Mouse (Mus musculus) left cerebral cortex, adult 11 months (tissue): Measurements from ENCODE around the gene Klra2.
"Not testable (repeated sequence)": the region's sequence is repeated elsewhere in the genome, so short reads cannot be mapped to it uniquely, and the experiment has no call there.

ENCODE experiments used
- DNase-seq: peaks from one replicate; pipeline ENCODE4 v3.0.0; 2022; ENCODE audit warnings: low spot score

Gene Klra2

DNA sequence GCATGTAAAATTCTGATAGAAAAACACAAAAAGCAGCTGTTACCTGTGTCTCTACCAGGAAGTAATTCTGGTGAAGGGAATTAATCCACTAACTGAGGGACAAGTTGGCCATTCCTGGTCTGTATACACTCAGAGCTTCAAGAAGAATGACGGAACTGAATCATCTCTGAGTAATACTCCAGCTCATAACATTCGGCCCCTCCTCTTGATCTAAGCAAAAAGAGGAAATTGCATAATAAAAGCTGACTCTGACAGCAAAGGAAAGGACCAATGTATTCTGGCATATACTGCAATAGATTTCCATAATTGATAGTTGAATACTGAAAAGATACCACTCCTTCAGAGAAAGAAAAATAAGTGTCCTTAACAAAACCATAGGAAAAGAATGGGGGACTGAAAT lies at the start of gene Klra2:
Gene Klra2, minus strand, starts transcription at position 157 of the 400 bp plus-strand sequence.
- DNase-seq, result no peak

DNA sequence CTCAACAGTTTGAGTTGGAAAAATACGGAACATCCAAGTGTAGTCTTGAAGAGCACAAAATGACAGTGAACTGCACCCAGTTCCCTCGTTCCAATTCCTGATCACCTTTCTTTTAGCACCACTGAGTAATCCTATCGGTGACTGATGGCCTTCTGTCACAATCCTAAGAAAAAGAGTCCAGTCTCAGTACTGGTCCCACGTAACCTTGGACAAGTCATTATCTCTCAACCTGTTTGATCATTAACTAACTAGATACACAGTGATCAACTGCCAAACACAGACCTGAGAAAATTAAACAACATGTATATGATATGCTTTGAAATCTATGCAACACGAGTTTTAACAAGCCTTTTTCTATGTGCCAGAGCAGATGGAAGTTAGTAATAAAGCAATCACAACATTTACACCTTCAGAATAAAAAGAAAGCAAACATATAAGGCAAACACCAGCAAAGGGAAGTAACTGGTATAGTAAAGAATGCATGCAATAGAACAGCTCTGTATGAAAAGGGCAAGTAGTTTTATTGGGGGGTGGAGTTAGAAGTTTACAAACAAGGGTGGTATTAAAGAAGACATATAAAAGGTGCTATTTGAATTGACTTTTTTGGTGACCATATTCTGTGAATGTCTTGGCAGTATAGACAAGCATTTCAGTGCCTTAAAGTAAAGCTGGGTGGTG lies 47.4 kb upstream of the Klra2 start:
- no peak for DNase-seq

DNA sequence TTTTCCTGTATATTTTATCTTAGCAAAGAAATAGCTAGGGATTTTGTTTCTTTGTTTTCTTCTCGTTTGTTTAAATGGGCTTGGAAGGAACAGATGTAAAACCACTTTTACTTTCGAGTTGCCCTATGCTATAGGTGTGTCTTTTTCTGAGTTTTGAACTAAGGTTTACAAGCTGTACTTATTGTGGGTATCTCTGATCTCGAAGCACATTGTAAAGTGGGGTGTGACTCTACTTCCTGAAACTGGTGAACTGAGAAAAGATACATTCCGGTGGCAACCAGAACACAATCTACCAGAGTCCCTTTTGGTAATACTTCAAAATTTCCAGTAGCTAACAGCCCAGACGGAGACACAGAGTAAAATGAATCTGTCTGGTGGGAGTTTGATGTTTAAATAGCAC lies 46.8 kb upstream of the Klra2 start:
- no peak for DNase-seq

DNA sequence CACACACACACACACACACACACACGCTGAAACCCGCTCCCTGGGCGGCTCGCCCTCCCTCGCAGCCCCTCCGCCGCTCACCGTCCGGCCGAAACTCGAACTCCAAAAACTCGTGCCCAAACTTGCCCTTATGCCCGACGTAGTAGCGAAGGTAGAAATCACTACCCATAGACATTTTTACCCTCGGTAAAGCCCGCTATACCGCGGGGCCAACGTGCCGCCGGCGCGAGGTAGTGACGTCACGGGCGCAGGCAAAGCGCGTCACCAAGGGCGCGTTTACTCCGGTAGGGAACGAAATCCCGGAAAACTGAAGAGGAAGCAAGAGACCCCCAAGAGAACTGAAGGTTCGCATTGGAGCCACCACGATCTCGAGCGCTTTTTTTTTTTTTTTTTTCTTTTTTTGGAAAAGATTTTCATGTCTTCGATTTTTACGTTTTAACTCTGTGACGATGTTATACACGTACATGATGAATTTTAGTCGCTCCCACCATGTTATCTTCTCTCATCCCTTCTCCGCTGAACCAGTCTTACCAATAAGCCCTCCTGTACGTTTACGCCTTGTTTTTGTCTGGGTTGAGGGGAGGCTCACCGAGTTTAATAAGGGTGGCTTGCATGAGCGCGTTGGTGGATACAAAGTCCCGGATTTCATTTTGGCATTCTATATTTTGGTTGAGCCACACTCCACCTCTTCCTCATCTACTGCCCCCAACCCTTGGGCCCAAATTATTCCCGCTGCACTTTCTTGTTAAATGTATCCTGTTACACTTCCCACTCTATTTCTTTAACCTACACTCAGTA lies 46.0 kb upstream of the Klra2 start, which contains the start of gene Magohb:
Gene Magohb, minus strand, starts transcription at position 254 of the 798 bp plus-strand sequence.
- DNase-seq, result peak; percentile 54

DNA sequence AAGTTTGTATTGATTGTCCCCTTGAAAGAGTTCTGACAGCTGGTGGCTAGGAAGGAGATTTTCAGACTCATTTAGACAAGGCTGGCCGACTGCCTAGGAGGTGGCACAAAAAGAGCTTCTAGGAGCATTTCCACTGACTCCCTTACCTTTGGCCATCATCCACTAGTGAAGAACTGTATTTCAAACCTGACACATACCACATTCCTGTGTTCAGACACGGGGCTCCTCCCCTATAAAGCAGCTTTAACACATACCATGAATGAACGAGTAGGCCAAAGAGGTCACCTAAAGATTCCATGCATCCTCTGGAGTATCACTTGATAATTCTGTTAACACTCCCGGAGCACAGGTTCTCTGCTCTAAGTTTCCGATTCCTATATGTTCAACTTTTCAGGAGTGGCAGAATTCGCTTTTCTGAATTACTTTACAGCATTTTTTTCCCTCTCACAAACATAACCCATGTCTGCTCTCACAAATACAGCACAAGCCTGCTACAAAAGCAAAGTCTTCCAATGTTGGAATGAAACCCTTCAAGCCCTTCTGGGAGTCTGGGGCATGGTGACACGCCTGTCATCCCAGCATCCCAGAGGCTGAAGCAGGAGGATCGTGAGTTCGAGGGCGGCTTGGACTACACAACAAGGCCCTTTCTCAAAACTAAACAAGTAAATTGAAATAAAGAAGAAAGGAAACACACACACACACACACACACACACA lies 45.3 kb upstream of the Klra2 start:
- peak; percentile 1 for DNase-seq

DNA sequence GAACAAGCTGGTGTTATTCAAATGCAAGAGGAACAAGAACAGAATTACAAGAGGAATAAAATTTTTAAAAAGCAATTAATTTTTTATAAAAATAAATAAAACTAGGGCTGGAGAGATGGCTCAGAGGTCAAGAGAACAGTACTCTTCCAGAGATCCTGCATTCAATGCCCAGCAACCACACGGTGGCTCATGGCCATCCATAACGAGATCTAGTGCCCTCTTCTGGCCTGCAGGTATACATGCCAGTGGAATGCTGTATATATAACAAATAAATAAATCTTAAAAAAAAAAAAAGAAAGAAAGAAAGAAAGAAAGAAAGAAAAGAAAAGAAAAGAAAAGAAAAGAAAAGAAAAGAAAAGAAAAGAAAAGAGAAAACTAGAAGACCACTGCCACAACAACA lies 43.3 kb upstream of the Klra2 start:
- DNase-seq, result peak; percentile 4

DNA sequence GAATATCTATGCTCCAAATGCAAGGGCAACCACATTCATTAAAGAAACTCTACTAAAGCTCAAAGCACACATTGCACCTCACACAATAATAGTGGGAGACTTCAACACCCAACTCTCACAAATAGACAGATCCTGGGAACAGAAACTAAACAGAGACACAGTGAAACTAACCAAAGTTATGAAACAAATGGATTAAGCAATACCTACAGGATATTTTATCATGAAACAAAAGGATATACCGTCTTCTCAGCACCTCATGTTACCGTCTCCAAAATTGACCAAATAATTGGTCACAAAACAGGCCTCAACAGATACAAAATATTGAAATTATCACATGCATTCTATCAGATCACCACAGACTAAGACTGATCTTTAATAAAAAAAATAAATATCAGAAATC lies 31.0 kb upstream of the Klra2 start:
- DNase-seq, result not testable (repeated sequence)

DNA sequence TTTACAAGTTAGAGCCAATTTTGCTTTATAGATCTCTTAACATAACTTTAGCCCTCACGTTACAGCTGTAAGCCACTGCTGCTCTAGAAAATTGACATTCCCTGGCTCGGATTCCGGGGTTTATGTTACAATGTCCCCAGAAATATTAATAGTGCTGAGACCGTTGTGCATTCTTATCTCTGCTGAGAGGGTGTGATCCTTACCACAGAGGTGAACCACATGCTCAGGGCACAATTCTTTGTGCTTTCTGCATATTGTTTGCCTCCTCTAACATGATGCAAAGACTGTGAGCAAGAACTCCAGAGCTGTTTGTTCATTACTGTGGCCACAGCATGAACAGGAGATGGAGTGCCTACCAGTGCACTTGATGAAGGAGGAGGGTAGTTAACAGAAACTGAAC lies 29.5 kb upstream of the Klra2 start:
- no peak for DNase-seq

DNA sequence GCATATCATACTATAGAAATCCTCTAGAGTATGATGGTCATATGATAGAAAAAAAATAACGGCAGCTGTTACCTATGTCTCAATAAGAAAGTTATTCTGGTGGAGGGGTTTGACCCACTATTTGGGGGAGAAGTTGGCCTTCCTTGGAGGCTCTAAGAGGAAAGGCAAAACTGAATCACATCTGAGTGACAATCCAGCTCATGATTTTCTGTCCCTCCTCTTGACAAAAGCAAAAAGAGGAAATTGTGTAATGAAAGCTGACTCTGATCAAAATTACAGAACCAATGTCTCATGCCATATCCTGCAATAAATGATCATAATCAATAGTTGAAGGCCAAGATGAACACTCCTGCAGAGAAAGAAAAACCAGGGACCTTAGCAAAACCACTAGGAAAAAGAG lies 25.1 kb upstream of the Klra2 start:
- DNase-seq, result no peak

DNA sequence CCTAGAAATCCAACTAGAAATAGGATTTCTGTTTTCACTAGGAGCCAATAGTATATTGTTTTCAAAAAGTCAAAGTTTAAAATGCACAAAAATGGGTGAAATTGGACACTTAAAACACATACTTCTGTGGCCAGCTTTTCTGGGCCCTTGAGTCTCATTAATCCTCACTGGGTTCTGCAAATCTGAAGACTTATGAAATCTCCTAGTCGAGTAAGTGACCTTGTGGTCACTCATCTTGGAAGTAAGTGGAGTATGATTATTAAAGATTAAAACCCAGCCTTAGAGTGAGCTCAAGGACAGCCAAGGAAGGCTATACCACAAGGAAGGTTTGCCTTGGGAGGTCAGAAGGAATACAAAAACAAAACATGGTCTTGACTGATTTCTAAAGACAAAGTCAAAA lies 23.1 kb upstream of the Klra2 start:
- DNase-seq, result no peak

DNA sequence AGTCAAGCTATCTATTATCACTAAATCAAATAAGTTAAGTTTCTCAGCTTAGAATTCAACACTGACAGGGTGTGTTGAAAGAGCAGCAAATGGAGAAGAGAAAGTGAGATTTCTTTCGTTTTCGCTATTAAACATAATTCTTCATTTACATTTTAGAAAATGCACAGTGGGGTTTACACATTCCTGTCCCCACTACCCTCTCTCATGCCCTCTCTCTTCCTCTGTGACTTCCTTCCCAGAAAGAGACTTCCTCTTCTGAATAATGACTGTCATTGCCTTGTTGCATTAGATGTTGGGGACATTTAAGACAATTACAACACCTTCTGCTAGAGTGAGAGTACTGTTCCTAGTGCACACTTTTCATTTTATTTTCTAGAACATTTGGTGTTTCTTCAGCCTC lies 22.4 kb upstream of the Klra2 start:
- DNase-seq, result no peak

DNA sequence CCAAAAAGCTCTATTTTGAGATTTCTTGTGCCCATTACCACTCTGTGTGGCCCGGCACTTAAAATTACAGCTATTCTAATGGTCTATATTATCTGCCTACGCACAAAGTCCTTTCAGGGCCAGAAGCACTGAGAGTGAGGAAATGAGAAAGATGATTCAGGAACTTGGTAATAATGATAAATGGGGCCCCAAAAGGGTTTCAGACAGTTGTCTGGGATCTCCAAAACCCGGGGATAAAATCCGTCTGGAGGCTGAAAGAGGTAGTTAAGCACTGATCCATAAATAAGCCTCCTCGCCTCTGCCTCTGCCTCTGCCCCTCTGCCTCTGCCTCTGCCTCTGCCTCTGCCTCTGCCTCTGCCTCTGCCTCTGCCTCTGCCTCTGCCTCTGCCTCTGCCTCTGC lies 17.0 kb upstream of the Klra2 start:
- DNase-seq, result no peak

DNA sequence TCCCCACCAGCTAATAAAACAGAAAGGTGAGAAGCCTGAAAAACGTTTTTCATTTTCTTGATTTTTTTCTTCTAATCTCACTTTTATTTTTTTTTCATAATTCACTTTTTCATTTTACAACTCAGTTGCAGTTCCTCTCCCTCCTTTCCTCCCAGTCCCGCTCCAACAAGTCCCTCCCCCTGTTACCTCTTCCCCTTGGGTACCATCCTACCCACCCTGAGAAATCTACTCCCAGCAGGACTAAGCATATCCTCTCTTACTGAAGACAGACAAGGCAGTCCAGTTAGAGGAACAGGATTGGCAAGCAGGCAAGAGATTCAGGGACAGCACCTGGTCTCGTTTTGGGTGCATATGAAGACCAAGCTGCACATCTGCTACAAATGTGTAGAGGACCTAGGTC lies 15.6 kb upstream of the Klra2 start:
- no peak for DNase-seq

DNA sequence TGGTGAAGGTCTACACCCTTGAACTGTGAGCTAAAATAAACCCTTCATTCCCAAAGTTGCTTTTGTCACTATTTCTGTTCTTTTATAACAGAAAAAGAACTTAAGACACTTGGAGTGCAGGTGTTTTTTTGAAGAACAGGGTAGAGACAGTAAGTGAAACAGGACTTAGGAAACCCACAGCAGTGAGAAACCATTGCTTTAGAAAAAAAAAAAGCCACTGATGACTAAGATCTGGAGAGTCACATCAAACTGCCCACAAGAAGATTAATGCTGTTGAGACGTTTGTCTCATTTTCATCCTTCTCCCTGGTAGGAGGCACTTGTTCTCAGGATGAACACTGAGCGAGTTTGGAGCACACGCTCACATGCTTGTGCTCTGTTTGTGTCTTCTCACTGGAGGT lies 14.8 kb upstream of the Klra2 start:
- DNase-seq, result no peak

DNA sequence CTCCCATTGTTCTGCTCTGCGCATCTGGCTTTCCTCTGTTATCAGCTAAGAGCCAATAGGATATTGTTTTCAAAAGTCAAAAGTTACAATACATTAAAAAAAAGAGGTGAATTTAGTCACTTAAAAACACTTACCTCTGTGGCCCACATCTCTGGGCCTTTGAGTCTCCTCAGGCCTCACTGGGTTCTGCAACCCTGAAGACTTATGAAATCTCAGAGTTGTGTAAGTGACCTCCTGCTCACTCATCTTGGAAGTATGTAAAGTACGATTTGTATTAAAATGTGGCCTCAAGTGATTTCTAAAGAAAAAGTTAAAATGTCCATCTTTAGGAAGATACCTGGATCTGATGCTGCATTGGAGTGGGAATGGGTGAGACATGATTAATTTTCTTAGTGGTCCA lies 2.1 kb downstream of the Klra2 start:
- DNase-seq, result no peak
